ENCODE assay signal across 18 mouse cellular contexts in the genomic region with DNA sequence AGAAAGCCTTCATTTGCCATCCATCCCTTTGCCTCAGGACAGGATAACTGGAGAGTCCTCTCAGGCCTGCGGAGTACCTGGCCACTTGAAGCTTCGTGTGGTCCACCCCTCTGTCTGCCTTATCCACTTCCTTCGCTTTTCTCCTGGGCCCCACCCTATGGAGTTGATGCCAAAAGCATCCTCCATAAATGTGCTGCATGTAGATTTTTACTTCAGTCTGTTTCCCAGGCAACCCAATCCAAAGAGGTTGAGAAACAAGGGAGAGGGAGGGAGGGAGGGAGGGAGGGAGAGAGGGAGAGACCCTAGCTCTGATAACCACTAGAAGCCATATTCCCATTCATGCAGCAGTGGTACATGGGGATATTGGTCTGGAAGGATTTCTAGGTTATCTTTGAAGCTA.
"Had no signal": no experiment of that assay in that cellular context is flagged by ENCODE, and none has a peak within 500 bp of the region (broad histone marks: within the 10 kb centered on the region; RNA-seq: fewer than 3 reads in every experiment).

No protein-coding gene starts in this region.

- H3K4me2 ChIP-seq: limb, embryonic 15.5 days; liver, embryonic 12.5 days; lung, embryonic 14.5 days; neural tube, embryonic 15.5 days had no signal

- H3K27ac ChIP-seq: kidney, postnatal 0 days; limb, embryonic 15.5 days; liver, embryonic 12.5 days; midbrain, embryonic 10.5 days; neural tube, embryonic 15.5 days had no signal

- H3K4me3 ChIP-seq: limb, embryonic 15.5 days; liver, embryonic 12.5 days; midbrain, embryonic 10.5 days; myocyte; neural tube, embryonic 15.5 days had no signal

- H3K27me3 ChIP-seq: limb, embryonic 15.5 days; liver, embryonic 12.5 days; neural tube, embryonic 15.5 days had no signal

- ATAC-seq: liver, embryonic 12.5 days had no signal

- H3K9ac ChIP-seq: limb, embryonic 15.5 days; liver, embryonic 12.5 days; lung, embryonic 14.5 days; neural tube, embryonic 15.5 days had no signal

- DNase-seq: kidney, adult 11 months; kidney, adult 9 months; kidney, postnatal 36 days; layer of hippocampus, postnatal 36 days; lung, embryonic 14.5 days; lung, postnatal 10 days; lung, postnatal 4 days; right cerebral cortex, adult 18-20 months; right cerebral cortex, postnatal 4 days; spleen, adult 18-20 months; thymus, adult 18-20 months; thymus, postnatal 25 days had no signal

- H3K36me3 ChIP-seq: limb, embryonic 15.5 days; liver, embryonic 12.5 days; midbrain, embryonic 10.5 days; neural tube, embryonic 15.5 days had no signal

- H3K9me3 ChIP-seq: limb, embryonic 15.5 days; liver, embryonic 12.5 days; midbrain, embryonic 10.5 days; neural tube, embryonic 15.5 days had no signal

- H3K4me1 ChIP-seq: limb, embryonic 15.5 days; liver, embryonic 12.5 days; midbrain, embryonic 10.5 days; neural tube, embryonic 15.5 days had no signal
